ENCODE assay signal across 22 mouse cellular contexts in the genomic region with DNA sequence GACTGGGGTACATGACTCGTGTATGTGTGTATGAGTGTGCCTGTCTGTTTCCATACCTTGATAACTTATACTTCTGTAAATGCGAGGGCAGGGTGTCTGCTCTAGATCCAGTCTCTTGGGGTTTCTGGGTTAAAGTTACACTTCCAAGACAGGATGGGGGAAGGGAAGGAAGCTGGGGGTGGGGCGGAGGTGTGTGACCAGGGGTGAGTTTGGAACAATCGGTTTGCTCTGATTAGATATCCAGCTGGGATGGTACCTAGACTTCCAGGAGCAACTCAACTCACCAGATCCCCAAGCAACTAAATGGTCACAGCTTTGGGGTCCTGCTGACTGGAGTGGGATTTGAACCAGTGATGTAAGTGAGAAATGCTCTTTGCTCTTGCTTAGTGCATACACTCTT.
DNase-seq lines count a peak whose midpoint lies in the region; ATAC-seq and TF ChIP-seq lines count a peak whose summit lies in the region.
"Had no signal": no experiment of that assay in that cellular context is flagged by ENCODE, and none has a peak within 500 bp of the region (broad histone marks: within the 10 kb centered on the region; RNA-seq: fewer than 3 reads in every experiment).

No protein-coding gene starts in this region.

- intact Hi-C loops in gastrocnemius, adult 2 months (cut with DNase I) = no loop called here
- intact Hi-C loops in heart, adult 2 months (cut with DNase I) = loop anchor here (1.0 kb wide), 1 partner anchor 14 kb away; no protein-coding TSS in a partner anchor
- intact Hi-C loops in heart, postnatal 14 days (cut with DNase I) = no loop called here

- peak overlapping the region; percentile 58 for H3K27ac ChIP-seq in gastrocnemius, adult 2 months
- peak overlapping the region; percentile 47 for H3K27ac ChIP-seq in heart, adult 2 months
- no peak overlapping the region for H3K27ac ChIP-seq in heart, embryonic 12.5 days (ENCODE audit: poor library complexity, severe bottlenecking)
- H3K27ac ChIP-seq: embryonic facial prominence, embryonic 13.5 days; heart, embryonic 15.5 days; hindbrain, embryonic 13.5 days; hindbrain, postnatal 0 days had no signal

- no peak for TF ChIP-seq CTCF in gastrocnemius, adult 2 months (IDR thresholded peaks at IDR 0.05)
- no peak for TF ChIP-seq CTCF in heart, adult 2 months (IDR thresholded peaks at IDR 0.05)

- ATAC-seq in heart, embryonic 12.5 days (ENCODE audit: insufficient number of reproducible peaks, low FRiP score) = no peak
- ATAC-seq: CD4-positive, CD25-positive, alpha-beta regulatory T cell, adult 4 months; forebrain, embryonic 16.5 days; hindbrain, postnatal 0 days; intestine, embryonic 16.5 days had no signal

- H3K4me1 ChIP-seq in heart, adult 2 months (ENCODE audit: control insufficient read depth, insufficient read depth, low read length) = no peaks in the 10 kb centered on the region
- no peaks in the 10 kb centered on the region for H3K4me1 ChIP-seq in heart, embryonic 12.5 days (replicated peaks)
- H3K4me1 ChIP-seq: embryonic facial prominence, embryonic 13.5 days; heart, embryonic 15.5 days; hindbrain, embryonic 13.5 days had no signal

- 42% methylated on average over 4 of the region's 4 CpGs for WGBS in heart, adult 2 months
- WGBS in heart, embryonic 12.5 days = 44% methylated on average over 4 of the region's 4 CpGs

- no peaks in the 10 kb centered on the region for H3K9me3 ChIP-seq in heart, embryonic 12.5 days (replicated peaks)
- H3K9me3 ChIP-seq: embryonic facial prominence, embryonic 13.5 days; forebrain, embryonic 12.5 days; heart, embryonic 15.5 days; hindbrain, embryonic 13.5 days had no signal

- H3K4me3 ChIP-seq in gastrocnemius, adult 2 months = no peak overlapping the region
- no peak overlapping the region for H3K4me3 ChIP-seq in heart, adult 2 months
- H3K4me3 ChIP-seq in heart, embryonic 12.5 days = no peak overlapping the region
- H3K4me3 ChIP-seq: embryonic facial prominence, embryonic 13.5 days; forebrain, embryonic 12.5 days; heart, embryonic 15.5 days; hindbrain, embryonic 13.5 days had no signal

- DNase-seq in gastrocnemius, adult 2 months = peak; percentile 32
- DNase-seq in gastrocnemius, postnatal 4 days (ENCODE audit: low spot score in 2 of 2) = no peak
- DNase-seq in heart, adult 2 months = peak; percentile 27 to 32
- peak; percentile 19 for DNase-seq in ES-CJ7 (ENCODE audit: low read depth, low spot score)
- DNase-seq in heart, postnatal 14 days = peak; percentile 1 to 5
- no peak for DNase-seq in testis, postnatal 14 days (ENCODE audit: low spot score)
- DNase-seq in left cerebral cortex, adult 9 months (ENCODE audit: low spot score in 2 of 2) = no peak
- DNase-seq: adrenal gland, postnatal 10 days; B cell, adult 2 months; cerebellum, adult 11-12 months; cerebellum, adult 9-10 months; cerebellum, postnatal 25 days; kidney, adult 8-10 months had no signal

- no peak overlapping the region for H3K4me2 ChIP-seq in heart, embryonic 12.5 days
- H3K4me2 ChIP-seq: embryonic facial prominence, embryonic 13.5 days; forebrain, embryonic 12.5 days; heart, embryonic 15.5 days; hindbrain, embryonic 13.5 days had no signal

- no peaks in the 10 kb centered on the region for H3K36me3 ChIP-seq in heart, adult 2 months (ENCODE audit: control insufficient read depth, insufficient read depth, low read length)
- no peaks in the 10 kb centered on the region for H3K36me3 ChIP-seq in heart, embryonic 12.5 days
- H3K36me3 ChIP-seq: embryonic facial prominence, embryonic 13.5 days; forebrain, embryonic 12.5 days; heart, embryonic 15.5 days; hindbrain, embryonic 13.5 days had no signal

- H3K27me3 ChIP-seq in heart, adult 2 months (ENCODE audit: control insufficient read depth, insufficient read depth, low read length) = no peaks in the 10 kb centered on the region
- no peaks in the 10 kb centered on the region for H3K27me3 ChIP-seq in heart, embryonic 12.5 days (replicated peaks)
- H3K27me3 ChIP-seq: embryonic facial prominence, embryonic 13.5 days; forebrain, embryonic 12.5 days; heart, embryonic 15.5 days; hindbrain, embryonic 13.5 days had no signal

- TF ChIP-seq POLR2A in heart, adult 2 months (IDR thresholded peaks at IDR 0.05; ENCODE audit: insufficient read depth, low read depth, low read length) = no peak

- no peak for TF ChIP-seq EP300 in heart, adult 2 months (IDR thresholded peaks at IDR 0.05; ENCODE audit: insufficient read depth, low read depth, low read length)

- H3K79me2 ChIP-seq in heart, adult 2 months (replicated peaks; ENCODE audit: control insufficient read depth, insufficient read depth, low read length) = no peaks in the 10 kb centered on the region

- H3K9ac ChIP-seq in heart, adult 2 months (ENCODE audit: low read depth, low read length) = no peak overlapping the region
- H3K9ac ChIP-seq in heart, embryonic 12.5 days = no peak overlapping the region
- H3K9ac ChIP-seq: embryonic facial prominence, embryonic 13.5 days; forebrain, embryonic 12.5 days; heart, embryonic 15.5 days; hindbrain, embryonic 13.5 days had no signal

Comparison
In these comparisons a context has a peak if more than half of its experiments do, and no peak if none do; other contexts are left out.
1. DNase-seq: peak in gastrocnemius, adult 2 months (single experiment), heart, adult 2 months (2 of 2), ES-CJ7 (single experiment) and heart, postnatal 14 days (2 of 2); none in gastrocnemius, postnatal 4 days (0 of 2), testis, postnatal 14 days (single experiment) and left cerebral cortex, adult 9 months (0 of 2).